8 mouse cellular contexts compared by ENCODE assay signal in the genomic region with DNA sequence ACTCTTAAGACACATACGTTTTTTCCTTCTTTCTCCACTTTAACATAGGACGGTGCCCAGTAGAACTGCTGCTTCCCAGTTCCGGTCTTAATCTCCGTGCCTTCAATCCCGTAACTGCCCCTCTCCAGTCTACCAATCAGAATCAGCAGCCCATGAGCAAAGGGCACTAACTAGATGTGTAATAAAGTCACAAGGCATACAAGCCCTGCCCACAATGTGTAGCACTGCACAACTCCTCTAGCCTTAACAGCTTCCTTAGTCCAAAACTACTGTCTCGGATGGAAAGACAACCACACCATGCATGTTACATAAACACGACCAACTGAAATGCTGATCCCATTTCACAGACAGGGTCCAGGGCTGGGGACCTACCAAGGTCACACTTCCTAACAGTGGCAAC. TPM values are rescaled to one million over a fixed set of nuclear protein-coding genes. Genes with fewer than 3 reads are reported as not detected.
DNase-seq lines count a peak whose midpoint lies in the region; ATAC-seq and TF ChIP-seq lines count a peak whose summit lies in the region.

No protein-coding gene starts in this region.

- H3K4me1 ChIP-seq in liver, adult 2 months (ENCODE audit: control insufficient read depth, insufficient read depth, low read length) = peaks cover 6% of the 10 kb centered on the region
- H3K4me1 ChIP-seq in embryonic facial prominence, embryonic 10.5 days = peaks cover 20% of the 10 kb centered on the region
- peaks cover 24% of the 10 kb centered on the region for H3K4me1 ChIP-seq in lung, embryonic 15.5 days

- H3K27ac ChIP-seq in liver, adult 2 months (replicated peaks; ENCODE audit: insufficient read depth, low read depth, low read length) = peak overlapping the region; percentile 94
- H3K27ac ChIP-seq in embryonic facial prominence, embryonic 10.5 days (replicated peaks) = peak overlapping the region; percentile 97
- H3K27ac ChIP-seq in lung, embryonic 15.5 days = peak overlapping the region; percentile 99

- H3K36me3 ChIP-seq in liver, adult 2 months (ENCODE audit: control insufficient read depth, insufficient read depth, low read length) = peaks cover 4% of the 10 kb centered on the region
- peaks cover 63% of the 10 kb centered on the region for H3K36me3 ChIP-seq in embryonic facial prominence, embryonic 10.5 days (replicated peaks)
- peaks cover 12% of the 10 kb centered on the region for H3K36me3 ChIP-seq in lung, embryonic 15.5 days

- peaks cover 20% of the 10 kb centered on the region; the same call in 1 of the 2 replicates for H3K79me2 ChIP-seq in liver, adult 2 months (ENCODE audit: control insufficient read depth, insufficient read depth, low read length)

- no peaks in the 10 kb centered on the region for H3K27me3 ChIP-seq in liver, adult 2 months (ENCODE audit: control insufficient read depth, insufficient read depth, low read length)
- no peaks in the 10 kb centered on the region for H3K27me3 ChIP-seq in embryonic facial prominence, embryonic 10.5 days (replicated peaks; ENCODE audit: low read depth, poor library complexity, severe bottlenecking)
- no peaks in the 10 kb centered on the region for H3K27me3 ChIP-seq in lung, embryonic 15.5 days

- H3K4me2 ChIP-seq in lung, embryonic 15.5 days = peak overlapping the region; percentile 89

- H3K9ac ChIP-seq in liver, adult 2 months (ENCODE audit: low read depth, low read length) = peak overlapping the region; percentile 86
- H3K9ac ChIP-seq in lung, embryonic 15.5 days = peak overlapping the region; percentile 96

- H3K4me3 ChIP-seq in liver, adult 2 months (ENCODE audit: insufficient read depth, low read depth, low read length) = peak overlapping the region; percentile 92
- H3K4me3 ChIP-seq in embryonic facial prominence, embryonic 10.5 days = peak overlapping the region; percentile 69
- peak overlapping the region; percentile 80 for H3K4me3 ChIP-seq in lung, embryonic 15.5 days

- no peak for TF ChIP-seq POLR2A in liver, adult 2 months (IDR thresholded peaks at IDR 0.05; ENCODE audit: extremely low read depth, insufficient read depth, low read length)

- DNase-seq in liver, adult 2 months (ENCODE audit: extremely low read depth, low read depth, low spot score) = peak; percentile 92
- no peak for DNase-seq in liver
- no peak for DNase-seq in embryonic facial prominence, embryonic 10.5 days (ENCODE audit: low spot score)
- DNase-seq in kidney, adult 11 months = peak; percentile 75
- no peak for DNase-seq in ovary, postnatal 10 days (ENCODE audit: low spot score)
- DNase-seq in natural killer cell, adult 2 months (ENCODE audit: low spot score in 2 of 2) = no peak
- DNase-seq in frontal cortex, postnatal 25 days (ENCODE audit: low spot score in 2 of 2) = no peak

- ATAC-seq in lung, embryonic 15.5 days (ENCODE audit: borderline replicate concordance, extremely low read depth, low FRiP score, low TSS enrichment) = no peak

- H3K9me3 ChIP-seq in embryonic facial prominence, embryonic 10.5 days = no peaks in the 10 kb centered on the region
- H3K9me3 ChIP-seq in lung, embryonic 15.5 days = no peaks in the 10 kb centered on the region

- TF ChIP-seq CTCF in liver, adult 2 months (IDR thresholded peaks at IDR 0.05; ENCODE audit: low read depth, low read length) = no peak

- WGBS in liver, adult 2 months = 9% methylated on average over 7 of the region's 7 CpGs
- WGBS in embryonic facial prominence, embryonic 10.5 days = 74% methylated on average over 7 of the region's 7 CpGs
- WGBS in lung, embryonic 15.5 days = 47% methylated on average over 7 of the region's 7 CpGs

RNA-seq across cellular contexts. Expression of a gene that starts 1.7 kb away (rescaled TPM):
- 3.0 and 5.7 TPM in 2 replicates for total RNA-seq in liver, adult 2 months (2014; rRNA removed)
- polyA plus RNA-seq in liver, adult 2 months (2012; rRNA removed) = 28.9 and 29.7 TPM in 2 replicates
- 21.3 and 22.2 TPM in 2 replicates for polyA plus RNA-seq in embryonic facial prominence, embryonic 10.5 days (2016; fragmentation: Nextera tagmentation; extraction: Ambion mirVana)
- polyA plus RNA-seq in lung, embryonic 15.5 days (2015; fragmentation: Nextera tagmentation; extraction: Ambion mirVana) = 33.8 and 36.7 TPM in 2 replicates

RNA-seq across cellular contexts. Expression of a gene that starts 2.0 kb away (rescaled TPM):
- 22.4 and 23.1 TPM in 2 replicates for total RNA-seq in liver, adult 2 months (2014; rRNA removed)
- polyA plus RNA-seq in liver, adult 2 months (2012; rRNA removed) = 2.7 and 3.0 TPM in 2 replicates
- 50.4 and 52.9 TPM in 2 replicates for polyA plus RNA-seq in embryonic facial prominence, embryonic 10.5 days (2016; fragmentation: Nextera tagmentation; extraction: Ambion mirVana)
- polyA plus RNA-seq in lung, embryonic 15.5 days (2015; fragmentation: Nextera tagmentation; extraction: Ambion mirVana) = 45.7 and 45.8 TPM in 2 replicates

RNA-seq across cellular contexts. Expression of a gene that starts 11.5 kb away (rescaled TPM):
- total RNA-seq in liver, adult 2 months (2014; rRNA removed) = 154 and 169 TPM in 2 replicates
- polyA plus RNA-seq in liver, adult 2 months (2012; rRNA removed) = 135 and 138 TPM in 2 replicates
- 310 and 312 TPM in 2 replicates for polyA plus RNA-seq in embryonic facial prominence, embryonic 10.5 days (2016; fragmentation: Nextera tagmentation; extraction: Ambion mirVana)
- polyA plus RNA-seq in lung, embryonic 15.5 days (2015; fragmentation: Nextera tagmentation; extraction: Ambion mirVana) = 288 and 314 TPM in 2 replicates

RNA-seq across cellular contexts. Expression of a gene that starts 28.1 kb away (rescaled TPM):
- 29.2 and 29.9 TPM in 2 replicates for total RNA-seq in liver, adult 2 months (2014; rRNA removed)
- 9.1 and 11.6 TPM in 2 replicates for polyA plus RNA-seq in liver, adult 2 months (2012; rRNA removed)
- polyA plus RNA-seq in embryonic facial prominence, embryonic 10.5 days (2016; fragmentation: Nextera tagmentation; extraction: Ambion mirVana) = 4.7 and 6.2 TPM in 2 replicates
- polyA plus RNA-seq in lung, embryonic 15.5 days (2015; fragmentation: Nextera tagmentation; extraction: Ambion mirVana) = 9.8 and 11.6 TPM in 2 replicates

Comparison
In these comparisons a context has a peak if more than half of its experiments do, and no peak if none do; other contexts are left out.
1. DNase-seq: peak in liver, adult 2 months (single experiment) and kidney, adult 11 months (single experiment); none in liver (single experiment), embryonic facial prominence, embryonic 10.5 days (single experiment), ovary, postnatal 10 days (single experiment), natural killer cell, adult 2 months (0 of 2) and frontal cortex, postnatal 25 days (0 of 2).
2. RNA of a gene that starts 2.0 kb away (polyA plus RNA-seq): 50.4 to 52.9 TPM in embryonic facial prominence, embryonic 10.5 days and 45.7 to 45.8 TPM in lung, embryonic 15.5 days; 2.7 to 3.0 TPM in liver, adult 2 months; every median in the first group is over 10 times any median in the second.
3. Peak in every context shown above with its lines, with median percentiles within 50 percentile points of each other: H3K27ac ChIP-seq and H3K4me3 ChIP-seq.